Mouse (Mus musculus) ZHBTc4 (cell line): ENCODE measurements at regions not wholly inside any gene's neighbourhood (a gene's known extent, or its start where the extent isn't known, plus 50 kb on each side); places are given as distances from the start of the nearest gene placed in this dataset.
A peak's percentile ranks its signal among the peaks of the same experiment; 100 is the strongest.

Source experiments
- DNase-seq: peaks from one replicate; pipeline ENCODE4 v3.0.0-alpha.2; 2011; ENCODE audit warnings: low read depth, low spot score

GRCm38 (mm10) chr3:34466312-34466711 is 183.9 kb upstream of the Sox2 start:
- no peak for DNase-seq

GRCm38 (mm10) chr3:34465040-34465831 is 185.0 kb upstream of the Sox2 start:
- DNase-seq = no peak

- DNase-seq = no peak
These were observed 191.4 kb upstream of the Sox2 start for GRCm38 (mm10) chr3:34458766-34459165.

GRCm38 (mm10) chr3:34457821-34458220 is 192.4 kb upstream of the Sox2 start:
- no peak for DNase-seq

- DNase-seq = no peak
These were observed 193.4 kb upstream of the Sox2 start for GRCm38 (mm10) chr3:34456488-34457433.

- no peak for DNase-seq
These were observed 196.1 kb upstream of the Sox2 start for GRCm38 (mm10) chr3:34454026-34454624.

GRCm38 (mm10) chr3:34445354-34445753 is 204.9 kb upstream of the Sox2 start:
- DNase-seq = no peak

GRCm38 (mm10) chr3:34444802-34445201 is 205.4 kb upstream of the Sox2 start:
- no peak for DNase-seq

- no peak for DNase-seq
These were observed 206.2 kb upstream of the Sox2 start for GRCm38 (mm10) chr3:34443731-34444628.

GRCm38 (mm10) chr3:34443307-34443706 is 206.9 kb upstream of the Sox2 start:
- no peak for DNase-seq

GRCm38 (mm10) chr3:34441792-34442191 is 208.4 kb upstream of the Sox2 start:
- DNase-seq = no peak

GRCm38 (mm10) chr3:34441266-34441665 is 208.9 kb upstream of the Sox2 start:
- DNase-seq = no peak

- DNase-seq = no peak
These were observed 215.3 kb upstream of the Sox2 start for GRCm38 (mm10) chr3:34434901-34435300.

GRCm38 (mm10) chr3:34427967-34428366 is 222.2 kb upstream of the Sox2 start:
- no peak for DNase-seq

- DNase-seq = no peak
These were observed 222.7 kb upstream of the Sox2 start for GRCm38 (mm10) chr3:34427495-34427894.

- no peak for DNase-seq
These were observed 223.2 kb upstream of the Sox2 start for GRCm38 (mm10) chr3:34426955-34427354.

- DNase-seq = no peak
These were observed 238.3 kb upstream of the Sox2 start for GRCm38 (mm10) chr3:34411915-34412306.

- no peak for DNase-seq
These were observed 238.9 kb upstream of the Sox2 start for GRCm38 (mm10) chr3:34411142-34411914.

GRCm38 (mm10) chr3:34403586-34403985 is 246.6 kb upstream of the Sox2 start:
- DNase-seq = no peak

- DNase-seq = peak; percentile 65
These were observed 258.9 kb upstream of the Sox2 start for GRCm38 (mm10) chr3:34391275-34391674.
